Mouse (Mus musculus): ENCODE measurements at regions not wholly inside any gene's neighbourhood (a gene's known extent, or its start where the extent isn't known, plus 50 kb on each side); places are given as distances from the start of the nearest gene placed in this dataset.
A peak's percentile ranks its signal among the peaks of the same experiment; 100 is the strongest.

- no peak for TF ChIP-seq POLR2A (IDR thresholded peaks at IDR 0.05; ENCODE audit: insufficient read depth, low read depth, low read length)
- no peak for TF ChIP-seq CTCF (IDR thresholded peaks at IDR 0.05)
- TF ChIP-seq EP300 (IDR thresholded peaks at IDR 0.05; ENCODE audit: insufficient read depth, low read depth, low read length), result peak; percentile 75; the same call in 1 of the 2 replicates
Measured at GRCm38 (mm10) chr1:42532908-42533307, 162.7 kb upstream of the Pou3f3 start.

Measured in heart, adult 2 months (tissue).